Mouse (Mus musculus) bone marrow macrophage, adult 2 months (primary cell): Measurements from ENCODE around the gene Ttc28.

Source experiments
- CTCF ChIP-seq: IDR thresholded peaks from 2 replicates; pipeline ENCODE4 v1.5.1; 2012; ENCODE audit warnings: low read depth, mild to moderate bottlenecking, low read length, moderate library complexity
- POLR2A ChIP-seq: IDR thresholded peaks from 2 replicates; pipeline ENCODE4 v1.6.1; 2012; ENCODE audit warnings: mild to moderate bottlenecking, low read depth, low read length, borderline replicate concordance

DNA sequence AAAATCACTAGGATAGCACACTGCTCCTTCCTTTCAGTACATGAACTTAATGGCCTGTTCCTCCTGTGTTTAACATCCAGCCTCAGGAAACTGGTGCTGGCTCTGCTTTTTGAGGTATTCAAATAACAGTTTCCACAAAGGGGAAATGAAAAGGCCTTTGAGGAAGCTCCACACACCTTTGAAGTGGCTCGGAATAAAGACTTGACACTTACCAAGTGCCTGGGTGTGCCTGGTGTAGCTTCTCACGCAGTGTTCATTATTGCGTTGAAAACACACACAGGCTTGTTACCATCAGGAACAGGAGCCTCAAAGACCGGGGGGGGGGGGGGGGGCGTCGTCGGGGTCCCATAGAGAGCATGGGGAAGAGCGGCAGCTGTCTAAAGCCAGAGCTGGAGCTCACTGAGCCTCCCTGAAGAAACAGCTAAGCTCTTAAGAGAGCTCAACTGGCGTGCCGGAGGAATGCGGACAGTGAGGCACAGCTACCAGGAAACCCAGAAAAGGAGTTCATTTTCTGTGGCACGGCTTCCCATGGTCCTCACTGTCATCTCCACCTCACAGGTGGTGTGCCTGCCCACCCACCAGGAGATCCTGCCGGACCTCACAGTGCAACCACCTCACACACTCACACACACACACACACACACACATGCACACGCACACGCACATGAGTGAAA, 320.7 kb downstream of the Ttc28 start:
- TF ChIP-seq CTCF (no peak), POLR2A (no peak)
